Mouse (Mus musculus): ENCODE results near the gene Vars2.

- TF ChIP-seq CHD2 (IDR thresholded peaks at IDR 0.05; ENCODE audit: low read depth, low read length) (no peak), MAFK (IDR thresholded peaks at IDR 0.05; ENCODE audit: insufficient read depth, low read depth, low read length) (no peak), ZNF384 (IDR thresholded peaks at IDR 0.05; ENCODE audit: low read depth, low read length) (no peak), HCFC1 (IDR thresholded peaks at IDR 0.05; ENCODE audit: borderline replicate concordance, insufficient read depth, low read length) (no peak), ZC3H11A (IDR thresholded peaks at IDR 0.05; ENCODE audit: borderline replicate concordance, low read depth, low read length) (no peak)
Measured at GRCm38 (mm10) chr17:35653086-35653485, 14.3 kb downstream of the Vars2 start.

All from ES-E14 (cell line).